Mouse (Mus musculus) granulocyte monocyte progenitor cell, adult 5-6 weeks (primary cell): ENCODE measurements at regions not wholly inside any gene's neighbourhood (a gene's known extent, or its start where the extent isn't known, plus 50 kb on each side); places are given as distances from the start of the nearest gene placed in this dataset.

Experiments used
- ATAC-seq: replicated peaks from 2 replicates; pipeline ENCODE4 v1.8.0; 2016; ENCODE audit warnings: mild to moderate bottlenecking, moderate TSS enrichment, inconsistent platforms; ENCODE audit not compliant: poor library complexity, severe bottlenecking

- ATAC-seq, result peak; percentile 100
Measured at GRCm38 (mm10) chr6:72037639-72038038, 59.8 kb upstream of the St3gal5 start.

GRCm38 (mm10) chr6:72043881-72044625 is 53.3 kb upstream of the St3gal5 start:
- no peak for ATAC-seq
